ENCODE assay signal across 34 mouse cellular contexts in genomic region chr7:24439891-24440290, GRCm38 (mm10). TPM values are rescaled to one million over a fixed set of nuclear protein-coding genes. Genes with fewer than 3 reads are reported as not detected.
A peak's percentile ranks its signal among the peaks of the same experiment; 100 is the strongest.
DNase-seq lines count a peak whose midpoint lies in the region; TF ChIP-seq lines count a peak whose summit lies in the region.
"Had no signal": no experiment of that assay in that cellular context is flagged by ENCODE, and none has a peak within 500 bp of the region (broad histone marks: within the 10 kb centered on the region; RNA-seq: fewer than 3 reads in every experiment).

No protein-coding gene starts in this region.

- no peak overlapping the region for H3K4me3 ChIP-seq in left cerebral cortex, adult 2 months
- no peak overlapping the region for H3K4me3 ChIP-seq in spleen, adult 2 months (ENCODE audit: extremely low read depth, insufficient read depth, insufficient read length)
- H3K4me3 ChIP-seq: embryonic facial prominence, embryonic 10.5 days; embryonic facial prominence, embryonic 13.5 days; erythroblast, embryonic 14.5 days; forebrain, embryonic 12.5 days; gastrocnemius, adult 2 months; hindbrain, embryonic 12.5 days; hindbrain, embryonic 15.5 days had no signal

- peak overlapping the region; percentile 44; the same call in 1 of the 2 replicates for H3K27ac ChIP-seq in left cerebral cortex, adult 2 months
- peak overlapping the region; percentile 37 for H3K27ac ChIP-seq in spleen, adult 2 months (ENCODE audit: insufficient read depth, low read length)
- H3K27ac ChIP-seq: embryonic facial prominence, embryonic 10.5 days; embryonic facial prominence, embryonic 13.5 days; forebrain, embryonic 12.5 days; gastrocnemius, adult 2 months; hindbrain, embryonic 12.5 days; hindbrain, embryonic 15.5 days had no signal

- 59% methylated on average over 7 of the region's 7 CpGs for whole genome bisulfite sequencing in spleen, adult 2 months

- H3K36me3 ChIP-seq in spleen, adult 2 months (ENCODE audit: control insufficient read depth, insufficient read depth, low read length): no peaks in the 10 kb centered on the region
- H3K36me3 ChIP-seq: embryonic facial prominence, embryonic 10.5 days; embryonic facial prominence, embryonic 13.5 days; forebrain, embryonic 12.5 days; hindbrain, embryonic 12.5 days; hindbrain, embryonic 15.5 days had no signal

- no peaks in the 10 kb centered on the region for H3K27me3 ChIP-seq in spleen, adult 2 months (ENCODE audit: control insufficient read depth, insufficient read depth, low read length)
- H3K27me3 ChIP-seq: embryonic facial prominence, embryonic 13.5 days; forebrain, embryonic 12.5 days; hindbrain, embryonic 12.5 days; hindbrain, embryonic 15.5 days had no signal

- intact Hi-C loops in left cerebral cortex, adult 2 months (cut with DNase I): no loop called here

- no peak for TF ChIP-seq CTCF in left cerebral cortex, adult 2 months (IDR thresholded peaks at IDR 0.05)
- TF ChIP-seq CTCF in spleen, adult 2 months (IDR thresholded peaks at IDR 0.05; ENCODE audit: extremely low read depth, insufficient read depth, insufficient read length, insufficient replicate concordance): no peak

- DNase-seq in left cerebral cortex, adult 2 months (ENCODE audit: extremely low spot score in 1 of 2, low spot score in 2 of 2): no peak
- no peak for DNase-seq in left cerebral cortex, adult 9 months (ENCODE audit: low spot score in 2 of 2)
- no peak for DNase-seq in spleen, adult 2 months (ENCODE audit: low read depth in 1 of 2, low spot score in 2 of 2)
- DNase-seq in spleen, postnatal 4 days (ENCODE audit: low spot score in 2 of 2): no peak
- peak; percentile 25 for DNase-seq in induced T-regulatory cell, adult 2 months (ENCODE audit: low read depth)
- DNase-seq in adrenal gland, postnatal 36 days: no peak
- no peak for DNase-seq in adrenal gland, adult (ENCODE audit: inconsistent age in 2 of 2, low spot score in 1 of 2)
- DNase-seq: adrenal gland, postnatal 10 days; B cell, adult 2 months; cerebellum, adult 11-12 months; cerebellum, adult 8-10 months; cerebellum, postnatal 10 days; cerebellum, postnatal 36 days; embryo, embryonic 11 days; forebrain, postnatal 0 days; gastrocnemius, adult 2 months; gastrocnemius, postnatal 14 days; heart, adult 11 months had no signal

- no peak for TF ChIP-seq POLR2A in spleen, adult 2 months (IDR thresholded peaks at IDR 0.05; ENCODE audit: low read depth, low read length)

- peaks cover 11% of the 10 kb centered on the region; the same call in 1 of the 2 replicates for H3K4me1 ChIP-seq in spleen, adult 2 months (ENCODE audit: control insufficient read depth, insufficient read depth, insufficient read length)
- H3K4me1 ChIP-seq: embryonic facial prominence, embryonic 10.5 days; forebrain, embryonic 12.5 days; hindbrain, embryonic 12.5 days; hindbrain, embryonic 15.5 days had no signal

RNA-seq across cellular contexts. Expression of gene Irgc1, which starts 12.2 kb away (rescaled TPM):
- under 1 TPM in 1 of 2 experiments, not detected in 1; 0.77 TPM for total RNA-seq in left cerebral cortex, adult 2 months (2021)
- polyA plus RNA-seq in spleen, adult 2 months (2012; rRNA removed): 6.5 and 19.9 TPM in 2 replicates
- not detected for total RNA-seq in adrenal gland, postnatal 36 days (2021)
- total RNA-seq: adrenal gland, adult 18-20 months; adrenal gland, postnatal 4 days; forebrain, postnatal 0 days; gastrocnemius, adult 2 months; heart, postnatal 25 days; hematopoietic stem cell, adult 5-6 weeks had no signal
- polyA plus RNA-seq: activated CD4-positive, CD25-positive, alpha-beta regulatory T cell, adult 4 months; brain, embryonic 14.5 days; embryonic facial prominence, embryonic 10.5 days; embryonic facial prominence, embryonic 13.5 days; erythroblast, embryonic 14.5 days; forebrain, embryonic 12.5 days; forebrain, postnatal 0 days; heart, embryonic 11.5 days; heart, embryonic 14.5 days; heart, postnatal 0 days; hindbrain, embryonic 12.5 days; hindbrain, embryonic 15.5 days had no signal

RNA-seq across cellular contexts. Expression of gene Plaur, which starts 22.4 kb away (rescaled TPM):
- 1 to 10 TPM; 1.0 to 1.1 TPM for total RNA-seq in left cerebral cortex, adult 2 months (2021)
- polyA plus RNA-seq in spleen, adult 2 months (2012; rRNA removed): 51.2 and 58.6 TPM in 2 replicates
- 1 to 10 TPM; 7.9 to 9.8 TPM for total RNA-seq in adrenal gland, postnatal 36 days (2021)

RNA-seq across cellular contexts. Expression of gene Smg9, which starts 40.5 kb away (rescaled TPM):
- total RNA-seq in left cerebral cortex, adult 2 months (2021): 10 to 100 TPM; 43.7 to 47.5 TPM
- 55.7 and 83.3 TPM in 2 replicates for polyA plus RNA-seq in spleen, adult 2 months (2012; rRNA removed)
- 10 to 100 TPM; 17.8 to 21.1 TPM for total RNA-seq in adrenal gland, postnatal 36 days (2021)

RNA-seq across cellular contexts. Expression of gene Cadm4, which starts 41.9 kb away (rescaled TPM):
- total RNA-seq in left cerebral cortex, adult 2 months (2021): 100 to 1,000 TPM; 213 to 219 TPM
- 33.1 and 34.5 TPM in 2 replicates for polyA plus RNA-seq in spleen, adult 2 months (2012; rRNA removed)
- 1 to 10 TPM; 2.8 to 3.6 TPM for total RNA-seq in adrenal gland, postnatal 36 days (2021)
- polyA plus RNA-seq: activated CD4-positive, CD25-positive, alpha-beta regulatory T cell, adult 4 months; CD4-positive, CD25-positive, alpha-beta regulatory T cell, adult 4 months had no signal

Comparison
In these comparisons a context has a peak if more than half of its experiments do, and no peak if none do; other contexts are left out.
1. RNA of gene Plaur, which starts 22.4 kb away (total RNA-seq): 7.9 to 9.8 TPM in adrenal gland, postnatal 36 days; 1.0 to 1.1 TPM in left cerebral cortex, adult 2 months; every median in the first group is over 4 times any median in the second.